Mouse (Mus musculus): ENCODE data around the gene Myef2. TPM values are rescaled to one million over a fixed set of nuclear protein-coding genes. Genes with fewer than 3 reads are reported as not detected.

Gene Myef2
- total RNA-seq, 1 experiment = 73.4 TPM

DNA sequence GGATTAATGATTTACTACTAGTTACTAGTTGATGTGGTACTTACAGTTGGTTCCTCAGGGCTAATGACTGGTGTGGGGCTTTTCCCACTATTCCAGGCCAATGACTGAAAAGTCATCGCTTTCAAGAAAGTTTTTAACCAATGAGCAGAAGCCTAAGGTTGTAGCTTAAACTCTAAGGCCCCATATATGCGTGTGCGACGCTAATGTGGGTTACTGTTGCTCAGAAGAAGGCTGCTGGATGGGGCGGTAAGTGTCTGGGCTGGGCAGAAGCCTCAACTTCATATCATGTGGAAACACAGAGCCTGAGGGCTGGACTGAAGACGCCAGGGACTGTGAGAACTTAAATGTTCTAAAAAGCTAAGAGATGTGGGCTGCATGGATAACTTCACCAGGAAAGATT is 28.9 kb upstream of the Myef2 start, which contains the start of gene Slc12a1:
Slc12a1 (plus strand) TSS at position 118 of the 400 bp plus-strand sequence.
- H3K4me1 ChIP-seq (ENCODE audit: control insufficient read depth in 2 of 2, insufficient read depth in 2 of 2, low read length in 2 of 2, poor library complexity in 1 of 2) = no peaks in the 10 kb centered on the region; a peak in 1 of 4 replicates
- no peak within 1 kb of the TSS for H3K27ac ChIP-seq (ENCODE audit: insufficient read depth, low read depth, low read length, poor library complexity, severe bottlenecking)
- in situ Hi-C loops (cut with MboI; ENCODE audit: low sequenced_read_pairs in 2 of 2, unreplicated experiment in 2 of 2) = no loop called here
- H3K4me3 ChIP-seq (ENCODE audit: insufficient read depth in 1 of 2, low read depth in 1 of 2, low read length in 2 of 2, poor library complexity in 1 of 2, severe bottlenecking in 1 of 2) = no peak within 1 kb of the TSS
- no peak for DNase-seq (ENCODE audit: low read depth, low spot score)
- TF ChIP-seq HCFC1 (IDR thresholded peaks at IDR 0.05; ENCODE audit: borderline replicate concordance, insufficient read depth, low read length) (no peak), CHD2 (IDR thresholded peaks at IDR 0.05; ENCODE audit: low read depth, low read length) (no peak), MAFK (IDR thresholded peaks at IDR 0.05; ENCODE audit: insufficient read depth, low read depth, low read length) (no peak), ZNF384 (IDR thresholded peaks at IDR 0.05; ENCODE audit: low read depth, low read length) (no peak), ZC3H11A (IDR thresholded peaks at IDR 0.05; ENCODE audit: borderline replicate concordance, low read depth, low read length) (no peak)
- no peaks in the 10 kb centered on the region for H3K36me3 ChIP-seq (ENCODE audit: control insufficient read depth, insufficient read depth, low read length, poor library complexity, severe bottlenecking)
- H3K9ac ChIP-seq (ENCODE audit: insufficient read depth, low read depth, low read length, poor library complexity, severe bottlenecking) = no peak within 1 kb of the TSS
- H3K9me3 ChIP-seq (ENCODE audit: control insufficient read depth, insufficient read depth, low read depth, low read length) = no peaks in the 10 kb centered on the region

- Histone ChIP-seq H3K27ac (ENCODE audit: insufficient read depth, low read depth, low read length, poor library complexity, severe bottlenecking) (no peak overlapping the region), H3K4me3 (ENCODE audit: insufficient read depth in 1 of 2, low read depth in 1 of 2, low read length in 2 of 2, poor library complexity in 1 of 2, severe bottlenecking in 1 of 2) (no peak overlapping the region), H3K9me3 (ENCODE audit: control insufficient read depth, insufficient read depth, low read depth, low read length) (no peaks in the 10 kb centered on the region), H3K4me1 (ENCODE audit: control insufficient read depth in 2 of 2, insufficient read depth in 2 of 2, low read length in 2 of 2, poor library complexity in 1 of 2) (no peaks in the 10 kb centered on the region), H3K36me3 (ENCODE audit: control insufficient read depth, insufficient read depth, low read length, poor library complexity, severe bottlenecking) (no peaks in the 10 kb centered on the region), H3K9ac (ENCODE audit: insufficient read depth, low read depth, low read length, poor library complexity, severe bottlenecking) (no peak overlapping the region)
- no peak for DNase-seq (ENCODE audit: low read depth, low spot score)
- no peak for TF ChIP-seq MAFK (IDR thresholded peaks at IDR 0.05; ENCODE audit: insufficient read depth, low read depth, low read length)
- TF ChIP-seq CHD2 (IDR thresholded peaks at IDR 0.05; ENCODE audit: low read depth, low read length) = no peak
- TF ChIP-seq ZNF384 (IDR thresholded peaks at IDR 0.05; ENCODE audit: low read depth, low read length) = no peak
- TF ChIP-seq HCFC1 (IDR thresholded peaks at IDR 0.05; ENCODE audit: borderline replicate concordance, insufficient read depth, low read length) = no peak
- no peak for TF ChIP-seq ZC3H11A (IDR thresholded peaks at IDR 0.05; ENCODE audit: borderline replicate concordance, low read depth, low read length)
- in situ Hi-C loops (cut with MboI; ENCODE audit: low sequenced_read_pairs in 2 of 2, unreplicated experiment in 2 of 2) = no loop called here
Observed at GRCm38 (mm10) chr2:125142336-125142735, 18.9 kb upstream of the Myef2 start.

- Histone ChIP-seq H3K4me1 (ENCODE audit: control insufficient read depth in 2 of 2, insufficient read depth in 2 of 2, low read length in 2 of 2, poor library complexity in 1 of 2) (peaks cover 2 to 5% of the 10 kb centered on the region in 2 experiments; a peak in 2 of 4 replicates), H3K27ac (ENCODE audit: insufficient read depth, low read depth, low read length, poor library complexity, severe bottlenecking) (no peak overlapping the region), H3K4me3 (ENCODE audit: insufficient read depth in 1 of 2, low read depth in 1 of 2, low read length in 2 of 2, poor library complexity in 1 of 2, severe bottlenecking in 1 of 2) (no peak overlapping the region), H3K9me3 (ENCODE audit: control insufficient read depth, insufficient read depth, low read depth, low read length) (no peaks in the 10 kb centered on the region), H3K9ac (ENCODE audit: insufficient read depth, low read depth, low read length, poor library complexity, severe bottlenecking) (no peak overlapping the region), H3K36me3 (ENCODE audit: control insufficient read depth, insufficient read depth, low read length, poor library complexity, severe bottlenecking) (no peaks in the 10 kb centered on the region)
- TF ChIP-seq ZC3H11A (IDR thresholded peaks at IDR 0.05; ENCODE audit: borderline replicate concordance, low read depth, low read length) (no peak), MAFK (IDR thresholded peaks at IDR 0.05; ENCODE audit: insufficient read depth, low read depth, low read length) (no peak)
- DNase-seq (ENCODE audit: low read depth, low spot score) = no peak
- in situ Hi-C loops (cut with MboI; ENCODE audit: low sequenced_read_pairs in 2 of 2, unreplicated experiment in 2 of 2) = no loop called here
Observed at GRCm38 (mm10) chr2:125136846-125137245, 13.4 kb upstream of the Myef2 start.

- H3K9ac ChIP-seq (ENCODE audit: insufficient read depth, low read depth, low read length, poor library complexity, severe bottlenecking) = no peak within 1 kb of the TSS
- in situ Hi-C loops (cut with MboI; ENCODE audit: low sequenced_read_pairs in 2 of 2, unreplicated experiment in 2 of 2) = no loop called here
- DNase-seq (ENCODE audit: low read depth, low spot score) = peak; percentile 75
Observed at GRCm38 (mm10) chr2:125135903-125136811, 12.7 kb upstream of the Myef2 start, which contains the start of gene Ctxn2. Ctxn2 (plus strand) TSS chr2:125136692.

More at GRCm38 (mm10) chr2:125135903-125136811, 12.7 kb upstream of the Myef2 start, which contains the start of gene Ctxn2:
- H3K4me3 ChIP-seq (ENCODE audit: insufficient read depth in 1 of 2, low read depth in 1 of 2, low read length in 2 of 2, poor library complexity in 1 of 2, severe bottlenecking in 1 of 2) = peak within 1 kb of the TSS; percentile 8 to 25
- H3K27ac ChIP-seq (ENCODE audit: insufficient read depth, low read depth, low read length, poor library complexity, severe bottlenecking) = no peak within 1 kb of the TSS
- no peaks in the 10 kb centered on the region for H3K9me3 ChIP-seq (ENCODE audit: control insufficient read depth, insufficient read depth, low read depth, low read length)
- TF ChIP-seq HCFC1 (IDR thresholded peaks at IDR 0.05; ENCODE audit: borderline replicate concordance, insufficient read depth, low read length) = no peak
- no peak for TF ChIP-seq CHD2 (IDR thresholded peaks at IDR 0.05; ENCODE audit: low read depth, low read length)
- TF ChIP-seq MAFK (IDR thresholded peaks at IDR 0.05; ENCODE audit: insufficient read depth, low read depth, low read length) = no peak
- TF ChIP-seq ZC3H11A (IDR thresholded peaks at IDR 0.05; ENCODE audit: borderline replicate concordance, low read depth, low read length) = no peak
- TF ChIP-seq ZNF384 (IDR thresholded peaks at IDR 0.05; ENCODE audit: low read depth, low read length) = no peak
- peaks cover 2 to 5% of the 10 kb centered on the region in 2 experiments; a peak in 2 of 4 replicates for H3K4me1 ChIP-seq (ENCODE audit: control insufficient read depth in 2 of 2, insufficient read depth in 2 of 2, low read length in 2 of 2, poor library complexity in 1 of 2)
- H3K36me3 ChIP-seq (ENCODE audit: control insufficient read depth, insufficient read depth, low read length, poor library complexity, severe bottlenecking) = no peaks in the 10 kb centered on the region
